Mouse (Mus musculus) megakaryocyte, adult 5-6 weeks (primary cell): Measurements from ENCODE around the gene Ano10. TPM values are rescaled to one million over a fixed set of nuclear protein-coding genes. Genes with fewer than 3 reads are reported as not detected.

Experiments used
- ATAC-seq: 2 replicates; pipeline ENCODE4 v1.8.0; 2016; ENCODE audit warnings: mild to moderate bottlenecking, inconsistent platforms; ENCODE audit not compliant: poor library complexity, severe bottlenecking
- total RNA-seq, 2 experiments: library from RNA; stranded (forward) in 1 of 2; stranded (reverse) in 1 of 2; fragments of 153-499, 151-499 nt in 1 of 2; fragments of 221-1000, 200-1000 nt in 1 of 2; gene quantifications; 2 replicates each; pipeline versions ENCODE4 v1.2.3 to v1.2.4; 2015 to 2017

Ano10 gene
- total RNA-seq, 2 experiments from 2014 or later, result 17.1 to 33.1 TPM

GRCm38 (mm10) chr9:122205543-122206200 lies 88.6 kb downstream of the Ano10 start:
- no peak for ATAC-seq

- ATAC-seq, result peak; percentile 49; the same call in 1 of the 2 replicates
These were observed 89.7 kb downstream of the Ano10 start for GRCm38 (mm10) chr9:122204508-122204907.

- ATAC-seq, result peak; percentile 66
These were observed 95.0 kb downstream of the Ano10 start for GRCm38 (mm10) chr9:122199253-122199652.

- no peak for ATAC-seq
These were observed 95.6 kb downstream of the Ano10 start for GRCm38 (mm10) chr9:122198621-122199020.

- no peak for ATAC-seq
These were observed 97.2 kb downstream of the Ano10 start for GRCm38 (mm10) chr9:122197021-122197420.

- ATAC-seq, result no peak
These were observed 99.1 kb downstream of the Ano10 start for GRCm38 (mm10) chr9:122195042-122195682.

- no peak for ATAC-seq
These were observed 100.4 kb downstream of the Ano10 start for GRCm38 (mm10) chr9:122193823-122194222.

GRCm38 (mm10) chr9:122193361-122193760 lies 100.9 kb downstream of the Ano10 start:
- no peak for ATAC-seq

GRCm38 (mm10) chr9:122188724-122189123 lies 105.5 kb downstream of the Ano10 start:
- ATAC-seq, result peak; percentile 90

GRCm38 (mm10) chr9:122187451-122187921 lies 106.7 kb downstream of the Ano10 start:
- ATAC-seq, result no peak

- no peak for ATAC-seq
These were observed 107.5 kb downstream of the Ano10 start for GRCm38 (mm10) chr9:122186643-122187226.

GRCm38 (mm10) chr9:122185953-122186352 lies 108.3 kb downstream of the Ano10 start:
- no peak for ATAC-seq

GRCm38 (mm10) chr9:122185061-122185460 lies 109.2 kb downstream of the Ano10 start:
- ATAC-seq, result peak; percentile 58

- ATAC-seq, result no peak
These were observed 109.9 kb downstream of the Ano10 start for GRCm38 (mm10) chr9:122184329-122184728.

- no peak for ATAC-seq
These were observed 111.1 kb downstream of the Ano10 start for GRCm38 (mm10) chr9:122183074-122183473.

- ATAC-seq, result no peak
These were observed 114.1 kb downstream of the Ano10 start for GRCm38 (mm10) chr9:122180105-122180504.

GRCm38 (mm10) chr9:122178427-122178826 lies 115.8 kb downstream of the Ano10 start:
- ATAC-seq, result no peak

- no peak for ATAC-seq
These were observed 116.7 kb downstream of the Ano10 start for GRCm38 (mm10) chr9:122177256-122178220.

GRCm38 (mm10) chr9:122174723-122175122 lies 119.5 kb downstream of the Ano10 start:
- no peak for ATAC-seq

- ATAC-seq, result no peak
These were observed 120.6 kb downstream of the Ano10 start for GRCm38 (mm10) chr9:122173405-122174233.
